Mouse (Mus musculus) stomach, embryonic 14.5 days (tissue): ENCODE data around the gene Pold2. TPM values are rescaled to one million over a fixed set of nuclear protein-coding genes. Genes with fewer than 3 reads are reported as not detected.
"Not testable (repeated sequence)": the region's sequence is repeated elsewhere in the genome, so short reads cannot be mapped to it uniquely, and the experiment has no call there.

ENCODE experiments used
- ATAC-seq: fragments of 200-750 bp; cut with Nextera tagmentation; 2 replicates; pipeline ENCODE4 v1.8.0; 2017; ENCODE audit warnings: low read depth, moderate TSS enrichment; ENCODE audit not compliant: insufficient number of reproducible peaks, insufficient read depth, low FRiP score
- H3K27ac ChIP-seq: fragments of 300-500 bp; sonication (generic); 2 replicates; pipeline ENCODE4 v1.5.1; 2014; ENCODE audit warnings: mild to moderate bottlenecking, low read length, moderate library complexity, mixed read lengths
- H3K27me3 ChIP-seq: fragments of 300-500 bp; sonication (generic); 2 replicates; pipeline ENCODE4 v1.6.1; 2014; ENCODE audit warnings: low read length, control low read depth, mixed read lengths; ENCODE audit not compliant: control insufficient read depth, insufficient read depth
- H3K36me3 ChIP-seq: fragments of 300-500 bp; sonication (generic); 2 replicates; pipeline ENCODE4 v1.6.1; 2014; ENCODE audit warnings: mild to moderate bottlenecking, control low read depth, low read length, moderate library complexity, mixed read lengths; ENCODE audit not compliant: control insufficient read depth, insufficient read depth
- H3K4me1 ChIP-seq: fragments of 300-500 bp; sonication (generic); 2 replicates; pipeline ENCODE4 v1.6.1; 2014; ENCODE audit warnings: low read length, control low read depth, mixed read lengths; ENCODE audit not compliant: control insufficient read depth, insufficient read depth
- H3K4me2 ChIP-seq: fragments of 300-500 bp; sonication (generic); replicated peaks from 2 replicates; pipeline ENCODE4 v1.6.1; 2014; ENCODE audit warnings: low read depth, low read length, control low read depth
- H3K4me3 ChIP-seq: fragments of 300-500 bp; sonication (generic); 2 replicates; pipeline ENCODE4 v1.5.1; 2014; ENCODE audit warnings: low read depth, low read length, control low read depth
- H3K9ac ChIP-seq: fragments of 300-500 bp; sonication (generic); replicated peaks from 2 replicates; pipeline ENCODE4 v1.6.1; 2014; ENCODE audit warnings: low read depth, mild to moderate bottlenecking, control low read depth, low read length, moderate library complexity, mixed read lengths
- H3K9me3 ChIP-seq: fragments of 300-500 bp; sonication (generic); 2 replicates; pipeline ENCODE4 v1.6.1; 2016; ENCODE audit warnings: low read depth, low read length, control low read depth; ENCODE audit not compliant: control insufficient read depth
- WGBS: fragments of 180-500 bp; shearing (Covaris S2); extraction: QIAGEN DNeasy Blood & Tissue Kit; methylation state at CpG from one replicate; pipeline ENCODE4 v1.1.7; 2014; 5-methylcytosine and 5-hydroxymethylcytosine counted together
- polyA plus RNA-seq: library from polyadenylated mRNA; unstranded; fragments of >200 nt; fragmentation: Nextera tagmentation; extraction: Ambion mirVana; gene quantifications from 2 replicates; pipeline ENCODE4 v1.2.1, GENCODE M21; 2014

Gene Pold2
- polyA plus RNA-seq, 1 experiment from 2014 or later, result 112 TPM

GRCm38 (mm10) chr11:5893807-5894206 is 15.7 kb upstream of the Pold2 start:
- Histone ChIP-seq H3K4me1 (peaks cover 15% of the 10 kb centered on the region), H3K36me3 (no peaks in the 10 kb centered on the region), H3K27ac (no peak overlapping the region), H3K4me3 (no peak overlapping the region), H3K27me3 (no peaks in the 10 kb centered on the region), H3K9me3 (no peaks in the 10 kb centered on the region), H3K4me2 (no peak overlapping the region), H3K9ac (no peak overlapping the region)
- 70% methylated on average over 6 of the region's 6 CpGs for WGBS
- ATAC-seq, result no peak

- H3K27ac ChIP-seq, result peak overlapping the region; percentile 3; the same call in 1 of the 2 replicates
- H3K4me3 ChIP-seq, result no peak overlapping the region
- H3K4me1 ChIP-seq, result peaks cover 16% of the 10 kb centered on the region
- H3K9ac ChIP-seq, result no peak overlapping the region
- H3K9me3 ChIP-seq, result no peaks in the 10 kb centered on the region
- no peaks in the 10 kb centered on the region for H3K36me3 ChIP-seq
- ATAC-seq, result no peak
- no peaks in the 10 kb centered on the region for H3K27me3 ChIP-seq
- no peak overlapping the region for H3K4me2 ChIP-seq
- WGBS, result 32% methylated on average over 4 of the region's 4 CpGs
Measured at GRCm38 (mm10) chr11:5892810-5893368, 14.8 kb upstream of the Pold2 start.

DNA sequence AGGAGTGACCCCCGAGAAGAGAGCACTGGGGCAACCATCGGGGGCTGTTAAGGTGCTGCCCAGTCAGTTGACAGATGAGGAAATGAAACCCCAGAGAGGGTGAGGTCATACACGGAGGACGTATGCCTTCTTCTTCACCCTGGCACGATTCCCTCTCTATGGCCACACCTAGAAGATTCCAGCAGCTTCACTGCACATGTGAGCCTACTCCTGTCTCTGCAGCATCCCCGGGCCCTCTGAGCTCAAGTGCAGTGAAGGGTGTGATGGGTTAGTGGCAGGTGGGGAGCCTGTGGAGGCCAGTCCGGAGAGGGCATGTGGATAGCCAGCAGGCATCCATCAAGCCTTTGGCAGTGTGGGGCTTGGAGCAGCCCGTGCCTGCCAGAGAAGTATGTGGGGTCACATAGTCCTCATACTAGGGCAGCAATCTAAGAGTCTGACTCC is 14.1 kb upstream of the Pold2 start:
- no peaks in the 10 kb centered on the region for H3K36me3 ChIP-seq
- 18% methylated on average over 8 of the region's 8 CpGs for WGBS
- ATAC-seq, result no peak; the same call in 1 of the 2 replicates
- no peak overlapping the region for H3K4me2 ChIP-seq
- H3K9ac ChIP-seq, result no peak overlapping the region
- no peaks in the 10 kb centered on the region for H3K9me3 ChIP-seq
- no peak overlapping the region for H3K4me3 ChIP-seq
- peaks cover 18% of the 10 kb centered on the region for H3K4me1 ChIP-seq
- no peak overlapping the region; the same call in 1 of the 2 replicates for H3K27ac ChIP-seq
- no peaks in the 10 kb centered on the region for H3K27me3 ChIP-seq

DNA sequence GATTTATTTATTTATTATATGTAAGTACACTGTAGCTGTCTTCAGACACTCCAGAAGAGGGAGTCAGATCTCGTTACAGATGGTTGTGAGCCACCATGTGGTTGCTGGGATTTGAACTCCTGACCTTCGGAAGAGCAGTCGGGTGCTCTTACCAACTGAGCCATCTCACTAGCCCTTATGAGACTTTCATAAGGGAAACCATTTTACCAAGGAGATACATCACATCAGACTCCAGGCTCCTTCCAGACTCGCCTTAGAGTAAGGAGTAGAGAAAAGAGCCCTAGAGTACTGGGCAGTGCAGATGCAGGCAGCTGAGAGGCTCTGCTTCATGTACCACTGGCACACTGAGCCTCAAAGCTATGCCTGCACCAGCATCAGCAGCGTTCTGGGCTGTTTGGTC is 10.5 kb upstream of the Pold2 start:
- peaks cover 18% of the 10 kb centered on the region for H3K4me1 ChIP-seq
- not testable (repeated sequence) for H3K4me2 ChIP-seq, H3K4me3 ChIP-seq, ATAC-seq, H3K27ac ChIP-seq, H3K27me3 ChIP-seq, H3K9ac ChIP-seq, H3K9me3 ChIP-seq, H3K36me3 ChIP-seq
- 56% methylated on average over 5 of the region's 5 CpGs for WGBS

DNA sequence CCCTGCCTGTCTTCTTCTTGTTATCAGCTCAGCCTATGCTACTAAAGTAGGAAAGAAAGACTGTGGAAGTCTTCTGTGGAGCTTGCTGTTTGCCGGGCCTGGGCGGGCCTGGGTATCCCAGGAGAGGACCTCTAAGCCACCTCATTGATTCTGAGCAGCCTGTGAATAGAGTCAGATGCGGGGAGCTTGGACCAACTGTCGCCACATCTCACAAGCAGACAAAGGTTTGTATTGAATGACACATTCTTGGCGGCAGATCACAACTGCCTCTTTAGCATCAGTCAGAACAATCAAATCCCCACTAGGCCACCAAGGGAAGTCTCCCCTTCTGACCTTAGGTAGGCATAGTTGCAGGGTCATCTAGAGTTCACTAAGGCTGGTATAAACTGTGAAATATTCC is 9.2 kb upstream of the Pold2 start:
- Histone ChIP-seq H3K9ac (no peak overlapping the region), H3K4me1 (peaks cover 10% of the 10 kb centered on the region; the same call in 1 of the 2 replicates), H3K4me3 (no peak overlapping the region), H3K36me3 (no peaks in the 10 kb centered on the region), H3K27me3 (no peaks in the 10 kb centered on the region), H3K4me2 (no peak overlapping the region), H3K9me3 (no peaks in the 10 kb centered on the region), H3K27ac (no peak overlapping the region)
- no peak for ATAC-seq
- WGBS, result 36% methylated on average over 5 of the region's 5 CpGs

DNA sequence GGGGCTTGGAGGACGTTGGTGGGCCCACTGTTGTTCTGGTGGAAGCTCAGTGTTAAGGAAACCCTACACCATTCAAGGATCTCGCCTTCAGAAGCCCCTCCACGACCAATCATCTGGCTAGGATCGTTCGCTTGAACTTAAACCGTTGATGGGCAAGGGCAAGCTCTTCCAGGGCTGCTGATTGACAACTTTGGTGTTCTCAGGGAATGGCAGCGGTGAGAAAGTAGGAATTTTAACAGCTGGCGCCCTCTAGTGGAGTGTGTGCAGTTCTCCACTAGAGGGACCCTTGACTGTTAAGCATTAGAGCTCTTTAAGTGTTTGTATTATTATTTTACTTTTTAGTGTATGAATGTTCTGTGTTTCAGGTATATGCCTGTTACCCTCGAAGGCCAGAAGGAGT is 8.1 kb upstream of the Pold2 start:
- H3K9me3 ChIP-seq, result no peaks in the 10 kb centered on the region
- H3K4me1 ChIP-seq, result peaks cover 7% of the 10 kb centered on the region; the same call in 1 of the 2 replicates
- no peak overlapping the region for H3K9ac ChIP-seq
- no peaks in the 10 kb centered on the region for H3K36me3 ChIP-seq
- no peak overlapping the region for H3K4me2 ChIP-seq
- no peak for ATAC-seq
- WGBS, result 18% methylated on average over 9 of the region's 9 CpGs
- H3K4me3 ChIP-seq, result no peak overlapping the region
- H3K27me3 ChIP-seq, result no peaks in the 10 kb centered on the region
- no peak overlapping the region for H3K27ac ChIP-seq

- H3K27me3 ChIP-seq, result no peaks in the 10 kb centered on the region
- no peak for ATAC-seq
- H3K9me3 ChIP-seq, result no peaks in the 10 kb centered on the region
- no peak overlapping the region for H3K4me3 ChIP-seq
- no peaks in the 10 kb centered on the region for H3K36me3 ChIP-seq
- H3K27ac ChIP-seq, result no peak overlapping the region
- peaks cover 6% of the 10 kb centered on the region; the same call in 1 of the 2 replicates for H3K4me1 ChIP-seq
- no peak overlapping the region for H3K4me2 ChIP-seq
- 74% methylated on average over 8 of the region's 8 CpGs for WGBS
- no peak overlapping the region for H3K9ac ChIP-seq
Measured at GRCm38 (mm10) chr11:5882518-5882917, 4.4 kb upstream of the Pold2 start.

DNA sequence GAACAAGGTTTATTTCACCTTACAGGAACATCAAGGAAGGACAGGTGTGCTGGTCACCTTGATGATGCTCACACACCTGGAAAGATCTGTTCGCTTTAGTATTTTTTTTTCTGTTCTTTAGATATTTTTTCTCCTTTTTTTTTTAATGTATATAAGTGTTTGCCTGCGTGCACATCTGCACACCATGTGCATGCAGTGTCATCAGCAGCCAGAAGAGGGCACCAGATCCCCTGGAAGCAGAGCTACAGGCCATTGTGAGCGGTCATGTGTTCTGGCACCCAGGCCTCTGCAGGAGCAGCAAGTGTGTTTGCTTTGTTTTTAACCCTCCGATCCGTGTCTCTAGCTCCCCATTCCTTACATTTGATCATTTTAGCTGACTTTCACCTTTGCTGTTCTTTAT is 1.8 kb upstream of the Pold2 start:
- ATAC-seq, result no peak

DNA sequence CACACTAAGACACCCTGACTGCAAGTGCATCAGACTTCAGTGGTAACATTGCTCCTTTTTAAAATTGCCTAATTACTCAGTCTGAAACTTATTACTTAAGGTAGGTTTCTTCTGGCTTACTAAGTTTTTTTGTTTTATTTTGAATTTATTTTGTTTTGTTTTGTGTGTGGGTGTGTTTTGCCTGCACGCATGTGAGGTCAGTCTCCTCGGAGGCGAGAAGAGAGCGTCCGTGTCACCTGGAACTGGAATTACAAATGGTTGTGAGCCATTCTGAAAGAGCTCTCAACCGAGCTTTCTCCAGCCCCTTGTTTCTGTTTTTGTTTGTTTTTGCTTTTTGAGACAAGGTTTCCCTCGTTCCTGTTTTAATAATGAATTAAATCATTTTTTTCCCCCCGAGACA is 569 bp upstream of the Pold2 start:
- Histone ChIP-seq H3K4me1 (peaks cover 13% of the 10 kb centered on the region), H3K4me3 (peak overlapping the region; percentile 53), H3K9me3 (no peaks in the 10 kb centered on the region), H3K36me3 (peaks cover 17% of the 10 kb centered on the region; the same call in 1 of the 2 replicates), H3K27me3 (no peaks in the 10 kb centered on the region), H3K4me2 (peak overlapping the region; percentile 75), H3K27ac (peak overlapping the region; percentile 89), H3K9ac (no peak overlapping the region; the same call in 1 of the 2 replicates)
- no peak for ATAC-seq
- 29% methylated on average over 8 of the region's 8 CpGs for WGBS

More for the DNA sequence above, 1.8 kb upstream of the Pold2 start:
- WGBS, result 56% methylated on average over 5 of the region's 5 CpGs
- H3K27ac ChIP-seq, result no peak overlapping the region
- no peak overlapping the region for H3K9ac ChIP-seq
- no peak overlapping the region for H3K4me3 ChIP-seq
- no peaks in the 10 kb centered on the region for H3K9me3 ChIP-seq
- no peak overlapping the region for H3K4me2 ChIP-seq
- no peaks in the 10 kb centered on the region for H3K27me3 ChIP-seq
- H3K36me3 ChIP-seq, result peaks cover 4% of the 10 kb centered on the region; the same call in 1 of the 2 replicates
- H3K4me1 ChIP-seq, result peaks cover 13% of the 10 kb centered on the region
